Mouse (Mus musculus): ENCODE results near the gene Gm17067.
"Not testable (repeated sequence)": the region's sequence is repeated elsewhere in the genome, so short reads cannot be mapped to it uniquely, and the experiment has no call there.

Gene Gm17067

GRCm38 (mm10) chr7:42726917-42727316, at the start of gene Gm17067:
Gene Gm17067, minus strand, starts transcription at chr7:42727017.
- DNase-seq (ENCODE audit: low spot score in 2 of 2): not testable (repeated sequence)

DNA sequence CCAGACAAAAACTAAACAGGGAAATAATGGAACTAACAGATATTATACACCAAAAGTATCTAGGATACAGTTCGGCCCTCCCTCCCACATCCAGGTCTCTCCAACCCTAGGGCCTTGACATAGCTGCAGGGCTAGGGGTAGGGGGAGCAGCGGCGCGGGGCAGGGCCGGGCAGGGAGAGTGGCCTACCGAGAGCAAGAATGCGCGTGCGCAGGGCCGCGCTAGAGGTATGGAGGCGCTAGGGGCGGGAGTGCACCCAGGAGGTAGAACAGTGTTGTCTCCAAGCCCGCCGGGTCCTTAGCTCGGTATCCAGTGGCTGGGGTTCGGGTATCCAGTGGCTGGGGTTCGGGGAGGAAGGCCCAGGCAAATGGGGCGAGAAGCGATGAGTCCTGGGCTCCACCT, 23.0 kb upstream of the Gm17067 start:
- no peak for DNase-seq (ENCODE audit: low spot score in 2 of 2)

DNA sequence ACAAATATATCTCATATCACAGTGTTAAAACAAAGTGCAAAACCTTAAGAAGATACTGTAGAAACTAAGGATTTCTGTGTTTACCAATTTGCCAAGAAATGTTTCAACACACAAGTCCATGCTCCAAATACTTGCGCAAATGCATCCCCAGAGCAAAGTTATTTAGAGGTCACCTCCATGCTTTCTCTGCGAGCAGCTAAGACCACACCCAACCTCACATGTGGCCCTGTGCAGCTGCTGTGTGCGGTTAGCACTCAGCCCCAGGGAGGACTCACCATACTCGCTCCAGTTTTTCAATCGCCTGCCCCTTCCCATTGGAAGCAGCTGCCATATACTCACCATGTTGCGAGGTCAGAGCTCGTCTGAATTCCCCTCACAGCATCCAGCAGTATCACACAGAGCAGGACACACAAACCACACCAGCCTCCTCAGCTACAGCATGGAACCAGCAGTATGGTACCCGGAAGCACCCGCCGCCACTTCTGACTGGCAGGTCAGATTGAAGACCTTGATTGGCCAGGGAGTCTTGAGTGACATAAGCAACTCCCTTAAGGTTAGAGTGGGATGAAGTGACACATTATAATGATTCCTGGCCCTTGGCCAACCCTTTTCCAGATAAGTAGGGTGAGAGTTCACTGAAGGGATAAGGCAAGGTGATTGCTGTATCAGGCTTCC, 11.9 kb upstream of the Gm17067 start:
- no peak for DNase-seq (ENCODE audit: low spot score in 2 of 2)

- not testable (repeated sequence) for DNase-seq (ENCODE audit: low spot score in 2 of 2)
Measured at GRCm38 (mm10) chr7:42693251-42693650, 33.6 kb downstream of the Gm17067 start.

GRCm38 (mm10) chr7:42692362-42693158, 34.3 kb downstream of the Gm17067 start, which contains the start of gene Zfp975:
Gene Zfp975, minus strand, starts transcription at chr7:42692742.
- DNase-seq (ENCODE audit: low spot score in 2 of 2): peak; percentile 71 to 74

DNA sequence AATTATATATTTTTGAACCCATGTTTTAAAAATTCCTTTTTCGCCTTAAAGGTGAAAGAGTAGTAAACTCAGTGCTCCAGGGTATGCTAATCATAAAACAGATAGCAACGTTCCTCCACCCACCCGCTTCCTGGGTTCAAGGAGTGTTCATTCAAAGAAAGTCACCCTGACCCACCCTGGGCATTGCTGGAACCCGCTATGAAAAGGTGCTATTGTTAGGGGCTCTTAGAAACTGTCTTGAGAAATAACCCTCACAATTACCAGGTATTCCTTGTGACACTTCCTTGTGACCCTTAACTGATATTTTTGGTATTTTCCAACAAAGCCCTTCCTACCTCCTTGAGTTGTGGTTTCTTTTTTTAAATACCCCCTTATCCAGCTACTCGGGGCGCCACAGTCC, 46.7 kb downstream of the Gm17067 start:
- DNase-seq (ENCODE audit: low spot score in 2 of 2): not testable (repeated sequence)

DNA sequence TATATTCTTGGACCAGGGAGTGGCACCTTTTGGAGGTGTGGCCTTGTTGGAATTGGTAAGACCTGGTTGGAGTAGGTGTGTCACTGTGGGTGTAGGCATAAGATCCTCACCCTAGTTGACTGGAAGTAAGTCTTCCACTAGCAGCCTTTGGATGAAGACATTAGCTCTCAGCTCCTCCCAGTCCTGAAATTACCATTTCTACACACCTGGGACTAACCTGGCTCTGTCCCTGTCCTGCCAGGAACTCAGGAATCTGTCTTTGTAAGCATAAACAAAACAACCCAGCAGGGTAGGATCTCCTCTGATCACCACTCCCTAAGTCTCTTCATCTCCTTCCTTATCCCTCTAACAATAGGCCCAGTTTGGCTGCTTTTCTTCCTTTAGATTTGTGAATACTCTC, 47.2 kb downstream of the Gm17067 start:
- not testable (repeated sequence) for DNase-seq (ENCODE audit: low spot score in 2 of 2)

DNA sequence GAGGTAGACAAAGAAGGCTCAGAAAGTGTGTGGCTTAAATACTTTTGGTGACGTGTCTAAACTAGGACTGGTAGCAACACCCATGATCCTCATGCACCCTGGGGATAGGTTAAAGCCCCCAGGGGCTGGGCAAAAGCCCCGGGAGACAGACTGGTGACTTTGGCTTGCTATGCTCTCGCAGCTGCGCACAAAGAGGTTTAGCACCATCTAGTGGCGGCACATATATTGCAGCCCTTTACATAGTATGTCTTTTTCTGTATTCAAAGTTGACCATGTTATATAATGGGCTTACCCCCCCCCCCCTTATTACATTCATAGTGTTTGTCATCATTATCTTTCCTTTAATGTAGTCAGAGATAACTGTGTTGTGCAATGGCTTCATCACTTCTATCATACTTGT, 66.7 kb downstream of the Gm17067 start:
- DNase-seq (ENCODE audit: low spot score in 2 of 2): not testable (repeated sequence)

Measured in urinary bladder, postnatal 4 days (tissue).